Mouse (Mus musculus) liver, postnatal 0 days (tissue): Measurements from ENCODE around the gene Coro1c. TPM values are rescaled to one million over a fixed set of nuclear protein-coding genes. Genes with fewer than 3 reads are reported as not detected.

ENCODE experiments used
- ATAC-seq: fragments of 200-750 bp; cut with Nextera tagmentation; 2 replicates; pipeline ENCODE4 v1.8.0; 2017; ENCODE audit warnings: mild to moderate bottlenecking, moderate library complexity
- DNase-seq: peaks from one replicate; pipeline ENCODE4 v3.0.0-alpha.2; 2016
- H3K27ac ChIP-seq: fragments of 300-500 bp; sonication (generic); 2 replicates; pipeline ENCODE4 v1.5.1; 2014; ENCODE audit warnings: antibody characterized with exemption, moderate library complexity, mild to moderate bottlenecking, low read depth
- H3K27me3 ChIP-seq: fragments of 300-500 bp; sonication (generic); 2 replicates; pipeline ENCODE4 v1.6.1; 2014; ENCODE audit warnings: low read length, control low read depth, mixed read lengths; ENCODE audit not compliant: insufficient read depth
- H3K36me3 ChIP-seq: fragments of 300-500 bp; sonication (generic); replicated peaks from 2 replicates; pipeline ENCODE4 v1.6.1; 2014; ENCODE audit warnings: mild to moderate bottlenecking, control low read depth, low read length, moderate library complexity, mixed read lengths; ENCODE audit not compliant: insufficient read depth
- H3K4me1 ChIP-seq: fragments of 300-500 bp; sonication (generic); 2 replicates; pipeline ENCODE4 v1.6.1; 2014; ENCODE audit warnings: antibody characterized with exemption, mild to moderate bottlenecking, control low read depth; ENCODE audit not compliant: insufficient read depth
- H3K4me2 ChIP-seq: fragments of 300-500 bp; sonication (generic); 2 replicates; pipeline ENCODE4 v1.6.1; 2014; ENCODE audit warnings: low read depth, mild to moderate bottlenecking, low read length, moderate library complexity, mixed read lengths
- H3K4me3 ChIP-seq: fragments of 300-500 bp; sonication (generic); 2 replicates; pipeline ENCODE4 v1.5.1; 2014; ENCODE audit warnings: low read depth, low read length
- H3K9ac ChIP-seq: fragments of 300-500 bp; sonication (generic); replicated peaks from 2 replicates; pipeline ENCODE4 v1.6.1; 2014; ENCODE audit warnings: mild to moderate bottlenecking, moderate library complexity
- H3K9me3 ChIP-seq: fragments of 300-500 bp; sonication (generic); 2 replicates; pipeline ENCODE4 v1.6.1; 2016; ENCODE audit warnings: mild to moderate bottlenecking, control low read depth, low read length, mixed read lengths
- CTCF ChIP-seq: sonication (generic); IDR thresholded peaks from 2 replicates; pipeline ENCODE4 v1.5.1; 2016; ENCODE audit warnings: antibody characterized with exemption, low read depth
- EP300 ChIP-seq: IDR thresholded peaks from 2 replicates; pipeline ENCODE4 v1.6.1; 2016; ENCODE audit warnings: antibody characterized with exemption, low read depth, mild to moderate bottlenecking
- WGBS: fragments of 180-500 bp; shearing (Covaris S2); extraction: QIAGEN DNeasy Blood & Tissue Kit; methylation state at CpG from one replicate; pipeline ENCODE4 v1.1.7; 2014; ENCODE audit not compliant: insufficient replicate concordance; 5-methylcytosine and 5-hydroxymethylcytosine counted together
- polyA plus RNA-seq: library from polyadenylated mRNA; unstranded; fragments of >200 nt; fragmentation: Nextera tagmentation; extraction: Ambion mirVana; gene quantifications from 2 replicates; pipeline ENCODE4 v1.2.1, GENCODE M21; 2015

Gene Coro1c
- polyA plus RNA-seq, 1 experiment from 2014 or later = 27.6 TPM

DNA sequence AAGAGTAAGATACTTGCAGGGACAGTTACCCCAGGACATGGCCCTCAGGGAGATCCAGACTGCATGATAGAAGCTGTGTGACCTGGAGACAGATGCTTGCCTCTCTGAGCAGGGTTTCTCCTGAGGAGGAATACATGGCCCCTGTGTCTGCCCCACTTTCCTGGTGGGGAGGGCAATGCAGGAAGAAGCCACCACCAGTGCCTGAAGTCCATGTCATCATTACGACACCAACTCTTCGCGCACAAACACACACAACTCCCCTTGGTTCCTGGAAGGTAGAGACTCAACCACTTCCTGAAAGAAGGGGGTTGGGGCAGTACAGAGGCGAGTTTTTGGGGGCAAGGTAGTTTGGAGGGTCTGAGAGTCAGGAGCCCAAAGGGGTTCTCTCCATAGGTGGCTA lies 84.3 kb downstream of the Coro1c start:
- TF ChIP-seq EP300 (no peak), CTCF (no peak)
- no peak for DNase-seq
- Histone ChIP-seq H3K4me1 (0 out of 2 replicates have a peak, but pooled peaks cover 5% of the 10 kb centered on the region), H3K9me3 (no peaks in the 10 kb centered on the region), H3K4me2 (no peak overlapping the region; the same call in 1 of the 2 replicates), H3K36me3 (no peaks in the 10 kb centered on the region), H3K27me3 (no peaks in the 10 kb centered on the region), H3K4me3 (no peak overlapping the region), H3K27ac (peak overlapping the region; percentile 57; the same call in 1 of the 2 replicates), H3K9ac (no peak overlapping the region)
- ATAC-seq = no peak
- WGBS = 54% methylated on average over 4 of the region's 4 CpGs

DNA sequence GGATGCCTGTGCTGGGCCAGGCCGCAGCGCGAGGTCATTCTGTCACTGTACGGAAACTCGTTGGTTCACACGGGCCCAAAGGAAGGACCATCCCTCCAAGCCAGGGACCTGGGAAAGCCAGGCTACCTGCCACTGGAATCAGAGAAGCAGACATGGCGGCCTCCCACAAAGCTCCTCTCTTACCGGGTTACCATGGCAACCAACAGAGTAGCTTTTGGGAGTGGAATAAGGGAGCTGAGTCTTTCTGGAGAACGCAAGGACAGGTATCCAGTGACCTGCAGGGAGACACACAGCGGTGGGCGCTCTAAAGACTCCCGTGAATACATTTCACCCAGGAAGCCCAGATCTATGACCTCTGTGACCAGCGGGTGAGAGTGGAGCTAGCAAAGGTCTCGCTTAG lies 90.0 kb downstream of the Coro1c start:
- H3K27me3 ChIP-seq = no peaks in the 10 kb centered on the region
- no peak overlapping the region for H3K4me3 ChIP-seq
- ATAC-seq = no peak
- no peak overlapping the region for H3K4me2 ChIP-seq
- no peak for DNase-seq
- H3K4me1 ChIP-seq = peaks cover 6% of the 10 kb centered on the region; the same call in 1 of the 2 replicates
- no peak overlapping the region for H3K27ac ChIP-seq
- 79% methylated on average over 13 of the region's 14 CpGs for WGBS
- no peak overlapping the region for H3K9ac ChIP-seq
- H3K9me3 ChIP-seq = no peaks in the 10 kb centered on the region
- TF ChIP-seq CTCF (no peak), EP300 (no peak)
- no peaks in the 10 kb centered on the region for H3K36me3 ChIP-seq

GRCm38 (mm10) chr5:113815638-113816152 lies 92.9 kb downstream of the Coro1c start:
- H3K27ac ChIP-seq = no peak overlapping the region
- TF ChIP-seq CTCF (peak; percentile 94), EP300 (no peak)
- WGBS = 14% methylated on average over 15 of the region's 15 CpGs
- H3K9me3 ChIP-seq = no peaks in the 10 kb centered on the region
- no peaks in the 10 kb centered on the region for H3K36me3 ChIP-seq
- ATAC-seq (peak; percentile 67), DNase-seq (peak; percentile 91)
- H3K9ac ChIP-seq = no peak overlapping the region
- no peak overlapping the region for H3K4me3 ChIP-seq
- no peaks in the 10 kb centered on the region for H3K27me3 ChIP-seq
- H3K4me2 ChIP-seq = no peak overlapping the region
- H3K4me1 ChIP-seq = peaks cover 8% of the 10 kb centered on the region; the same call in 1 of the 2 replicates

DNA sequence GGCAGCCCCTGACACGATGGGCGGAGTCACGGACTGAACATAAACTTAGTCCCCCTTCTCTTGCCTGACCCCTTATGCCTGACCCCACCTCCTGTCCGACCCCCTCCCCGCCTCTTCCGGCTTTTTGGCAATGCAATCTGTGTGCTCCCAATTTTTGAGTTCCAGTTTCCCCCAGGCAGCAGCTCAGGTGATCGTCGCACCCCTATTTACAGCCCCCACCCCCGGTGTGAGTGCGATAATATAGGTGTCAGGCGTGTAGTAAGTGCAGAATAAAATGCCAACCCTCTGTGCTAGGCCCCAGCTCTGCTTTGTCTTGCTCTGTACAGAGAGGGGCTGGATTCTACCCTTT lies 93.5 kb downstream of the Coro1c start:
- no peaks in the 10 kb centered on the region for H3K9me3 ChIP-seq
- no peaks in the 10 kb centered on the region for H3K36me3 ChIP-seq
- no peak overlapping the region for H3K4me2 ChIP-seq
- H3K4me1 ChIP-seq = peaks cover 8% of the 10 kb centered on the region; the same call in 1 of the 2 replicates
- H3K9ac ChIP-seq = no peak overlapping the region
- ATAC-seq = no peak
- H3K4me3 ChIP-seq = no peak overlapping the region
- no peak overlapping the region for H3K27ac ChIP-seq
- WGBS = 55% methylated on average over 11 of the region's 11 CpGs
- DNase-seq = no peak
- H3K27me3 ChIP-seq = no peaks in the 10 kb centered on the region
- TF ChIP-seq EP300 = no peak
- TF ChIP-seq CTCF = no peak

GRCm38 (mm10) chr5:113814111-113815040 lies 94.2 kb downstream of the Coro1c start:
- DNase-seq (no peak), ATAC-seq (peak; percentile 15; the same call in 1 of the 2 replicates)
- no peaks in the 10 kb centered on the region for H3K36me3 ChIP-seq
- no peak overlapping the region for H3K4me3 ChIP-seq
- H3K27me3 ChIP-seq = no peaks in the 10 kb centered on the region
- no peak for TF ChIP-seq EP300
- no peak for TF ChIP-seq CTCF
- peaks cover 11% of the 10 kb centered on the region; the same call in 1 of the 2 replicates for H3K4me1 ChIP-seq
- H3K4me2 ChIP-seq = no peak overlapping the region
- H3K9ac ChIP-seq = no peak overlapping the region
- H3K9me3 ChIP-seq = no peaks in the 10 kb centered on the region
- H3K27ac ChIP-seq = no peak overlapping the region
- 33% methylated on average over 27 of the region's 27 CpGs for WGBS

DNA sequence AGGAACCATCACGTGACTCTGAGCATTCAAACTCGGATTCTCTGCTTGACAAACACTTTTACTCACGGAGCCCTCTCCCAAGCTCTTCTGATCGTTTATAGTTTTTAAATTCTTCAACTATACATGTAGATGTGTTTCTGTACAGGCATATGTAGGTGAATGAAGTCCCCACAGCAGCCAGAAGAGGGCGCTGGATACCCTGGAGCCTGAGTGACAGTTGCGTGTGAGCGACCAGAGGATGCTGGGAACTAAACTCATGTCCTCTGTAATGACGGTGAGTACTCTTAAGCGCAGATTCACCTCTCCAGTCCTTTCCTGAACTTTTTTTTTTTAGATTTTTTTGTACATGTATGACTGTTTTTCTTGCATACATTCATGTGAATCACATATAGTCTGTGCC lies 95.0 kb downstream of the Coro1c start:
- H3K27me3 ChIP-seq = no peaks in the 10 kb centered on the region
- H3K4me1 ChIP-seq = peaks cover 11% of the 10 kb centered on the region; the same call in 1 of the 2 replicates
- H3K4me3 ChIP-seq = no peak overlapping the region
- H3K36me3 ChIP-seq = no peaks in the 10 kb centered on the region
- no peaks in the 10 kb centered on the region for H3K9me3 ChIP-seq
- TF ChIP-seq EP300 = no peak
- peak; percentile 59; the same call in 1 of the 2 replicates for TF ChIP-seq CTCF
- H3K4me2 ChIP-seq = no peak overlapping the region
- no peak overlapping the region for H3K27ac ChIP-seq
- ATAC-seq = no peak
- DNase-seq = peak; percentile 45
- 18% methylated on average over 9 of the region's 9 CpGs for WGBS
- no peak overlapping the region for H3K9ac ChIP-seq
